Mouse (Mus musculus): ENCODE results near the gene C1qc. TPM values are rescaled to one million over a fixed set of nuclear protein-coding genes. Genes with fewer than 3 reads are reported as not detected.

Gene C1qc
- polyA plus RNA-seq, 1 experiment from 2014 or later = 7.4 TPM

DNA sequence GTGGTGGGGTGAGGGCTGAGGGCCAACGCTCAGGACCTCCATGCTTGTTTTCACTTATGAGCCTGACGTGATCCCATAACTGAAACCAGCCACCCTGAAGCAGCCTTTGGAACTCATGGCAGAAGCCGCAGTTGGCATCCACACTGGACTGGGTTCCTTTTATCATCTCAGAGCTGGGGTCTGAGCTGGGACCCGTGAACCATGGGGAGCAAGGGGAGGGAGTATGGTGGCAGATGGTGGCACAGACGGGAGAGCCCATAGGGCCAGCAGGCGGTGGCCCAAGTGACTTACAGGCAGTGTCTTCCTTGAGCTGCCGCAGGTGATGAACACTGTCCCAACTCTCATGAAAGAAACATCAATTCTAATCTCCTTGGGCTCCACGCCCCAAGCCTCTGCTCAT lies 26.0 kb upstream of the C1qc start:
- no peak overlapping the region for H3K4me3 ChIP-seq (ENCODE audit: low read depth, low read length)
- 80% methylated on average over 8 of the region's 8 CpGs for WGBS (ENCODE audit: insufficient replicate concordance)
- H3K9me3 ChIP-seq (replicated peaks; ENCODE audit: control insufficient read depth, low read length) = no peaks in the 10 kb centered on the region
- H3K9ac ChIP-seq (ENCODE audit: low read depth, low read length) = no peak overlapping the region
- peaks cover 40% of the 10 kb centered on the region for H3K27me3 ChIP-seq (ENCODE audit: control insufficient read depth, insufficient read depth, low read length)
- no peaks in the 10 kb centered on the region for H3K4me1 ChIP-seq (ENCODE audit: control insufficient read depth, insufficient read depth, low read length)
- no peak overlapping the region for H3K4me2 ChIP-seq
- no peak overlapping the region for H3K27ac ChIP-seq (ENCODE audit: low read depth, low read length)
- H3K36me3 ChIP-seq (ENCODE audit: control insufficient read depth, insufficient read depth, low read length) = no peaks in the 10 kb centered on the region
- ATAC-seq (replicated peaks; ENCODE audit: insufficient number of reproducible peaks, low FRiP score, low TSS enrichment) = no peak

DNA sequence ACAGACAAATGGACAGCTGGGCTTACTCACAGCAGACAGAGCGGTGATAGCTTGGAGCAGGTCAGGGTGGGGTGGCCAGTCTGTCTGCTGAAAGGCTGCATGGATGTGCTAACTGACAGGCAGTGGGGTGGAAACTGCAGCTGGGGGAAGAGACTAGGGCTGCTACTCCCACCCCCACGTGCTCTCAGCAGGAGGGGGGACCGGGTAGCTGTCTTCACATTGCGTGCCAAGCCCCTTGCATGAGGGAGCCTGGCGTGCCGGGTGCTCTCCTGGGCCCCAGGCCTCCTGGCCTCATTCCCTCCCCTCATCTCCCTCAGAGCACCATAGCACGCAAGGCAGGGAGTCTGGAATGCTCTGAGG lies 24.3 kb upstream of the C1qc start:
- no peak; the same call in 1 of the 2 replicates for ATAC-seq (replicated peaks; ENCODE audit: insufficient number of reproducible peaks, low FRiP score, low TSS enrichment)
- no peak overlapping the region for H3K4me3 ChIP-seq (ENCODE audit: low read depth, low read length)
- no peak overlapping the region for H3K4me2 ChIP-seq
- peaks cover 52% of the 10 kb centered on the region for H3K27me3 ChIP-seq (ENCODE audit: control insufficient read depth, insufficient read depth, low read length)
- no peak overlapping the region for H3K27ac ChIP-seq (ENCODE audit: low read depth, low read length)
- no peaks in the 10 kb centered on the region for H3K36me3 ChIP-seq (ENCODE audit: control insufficient read depth, insufficient read depth, low read length)
- no peaks in the 10 kb centered on the region for H3K9me3 ChIP-seq (replicated peaks; ENCODE audit: control insufficient read depth, low read length)
- H3K9ac ChIP-seq (ENCODE audit: low read depth, low read length) = no peak overlapping the region
- H3K4me1 ChIP-seq (ENCODE audit: control insufficient read depth, insufficient read depth, low read length) = no peaks in the 10 kb centered on the region
- WGBS (ENCODE audit: insufficient replicate concordance) = 34% methylated on average over 7 of the region's 7 CpGs

DNA sequence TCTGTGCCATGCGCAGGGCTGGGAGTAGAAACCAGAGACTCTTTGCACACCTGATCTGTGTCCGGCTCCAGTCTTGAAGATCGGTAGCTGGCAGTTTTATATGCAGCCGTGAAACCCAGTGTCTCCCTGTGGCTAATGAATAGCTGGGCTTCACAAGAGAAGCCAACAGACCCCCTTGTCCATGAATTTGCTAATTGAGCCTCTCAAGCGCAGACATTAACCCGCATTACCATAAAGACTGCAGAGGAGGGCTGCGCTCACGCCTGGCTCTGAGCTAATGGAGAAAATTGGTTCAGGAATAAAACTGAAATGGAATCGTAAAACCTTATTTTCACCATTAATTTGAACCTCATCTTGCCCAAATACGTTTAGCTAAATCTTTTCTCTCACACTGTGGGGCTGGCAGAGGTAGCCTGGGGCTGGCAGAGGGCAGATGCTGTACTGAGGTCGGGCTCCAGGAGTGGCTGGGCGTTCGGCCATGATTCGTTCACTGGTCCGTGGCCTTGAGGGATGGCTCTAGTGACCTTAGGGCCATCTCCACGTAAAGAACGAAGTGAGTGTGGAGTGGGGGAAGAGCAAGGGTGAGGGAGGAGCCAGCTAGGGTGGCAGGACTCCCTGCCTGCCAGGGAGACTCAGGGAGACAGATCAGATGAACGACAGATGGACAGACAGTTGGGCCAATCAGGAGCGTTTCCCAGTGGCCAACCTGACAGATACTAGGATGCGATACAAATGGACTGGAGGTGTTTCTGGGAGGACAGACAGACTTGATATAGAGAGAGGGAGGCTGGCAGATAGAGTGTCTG lies 23.7 kb upstream of the C1qc start:
- Histone ChIP-seq H3K4me2 (no peak overlapping the region), H3K4me3 (ENCODE audit: low read depth, low read length) (no peak overlapping the region), H3K36me3 (ENCODE audit: control insufficient read depth, insufficient read depth, low read length) (no peaks in the 10 kb centered on the region), H3K9me3 (replicated peaks; ENCODE audit: control insufficient read depth, low read length) (no peaks in the 10 kb centered on the region), H3K27ac (ENCODE audit: low read depth, low read length) (no peak overlapping the region), H3K27me3 (ENCODE audit: control insufficient read depth, insufficient read depth, low read length) (peaks cover 58% of the 10 kb centered on the region), H3K4me1 (ENCODE audit: control insufficient read depth, insufficient read depth, low read length) (no peaks in the 10 kb centered on the region), H3K9ac (ENCODE audit: low read depth, low read length) (no peak overlapping the region)
- ATAC-seq (replicated peaks; ENCODE audit: insufficient number of reproducible peaks, low FRiP score, low TSS enrichment) = no peak
- 70% methylated on average over 20 of the region's 20 CpGs for WGBS (ENCODE audit: insufficient replicate concordance)

DNA sequence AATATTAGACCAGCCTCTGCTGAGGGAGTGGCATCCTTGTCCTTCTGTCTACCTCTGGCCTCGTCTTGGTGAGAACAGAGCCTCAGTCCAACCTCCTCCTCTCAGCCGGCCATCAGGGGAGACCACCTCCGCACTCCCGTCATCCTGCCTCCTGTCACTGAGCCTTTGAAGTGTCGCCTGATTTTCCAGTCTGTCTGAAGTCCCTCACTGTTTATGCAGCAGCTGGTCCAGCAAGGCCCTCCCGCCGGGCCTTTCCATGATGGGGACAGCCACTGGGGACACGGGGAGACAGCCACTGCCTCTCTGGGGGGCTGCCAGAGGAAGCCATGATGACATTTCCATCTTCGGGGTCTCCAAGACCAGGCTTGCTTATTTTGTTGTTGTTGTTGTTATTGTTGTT lies 20.0 kb upstream of the C1qc start:
- H3K4me1 ChIP-seq (ENCODE audit: control insufficient read depth, insufficient read depth, low read length) = no peaks in the 10 kb centered on the region
- 14% methylated on average over 9 of the region's 9 CpGs for WGBS (ENCODE audit: insufficient replicate concordance)
- ATAC-seq (replicated peaks; ENCODE audit: insufficient number of reproducible peaks, low FRiP score, low TSS enrichment) = no peak
- H3K9me3 ChIP-seq (replicated peaks; ENCODE audit: control insufficient read depth, low read length) = no peaks in the 10 kb centered on the region
- H3K9ac ChIP-seq (ENCODE audit: low read depth, low read length) = no peak overlapping the region
- no peak overlapping the region for H3K4me3 ChIP-seq (ENCODE audit: low read depth, low read length)
- peaks cover 61% of the 10 kb centered on the region for H3K27me3 ChIP-seq (ENCODE audit: control insufficient read depth, insufficient read depth, low read length)
- H3K4me2 ChIP-seq = no peak overlapping the region
- H3K36me3 ChIP-seq (ENCODE audit: control insufficient read depth, insufficient read depth, low read length) = no peaks in the 10 kb centered on the region
- no peak overlapping the region for H3K27ac ChIP-seq (ENCODE audit: low read depth, low read length)

DNA sequence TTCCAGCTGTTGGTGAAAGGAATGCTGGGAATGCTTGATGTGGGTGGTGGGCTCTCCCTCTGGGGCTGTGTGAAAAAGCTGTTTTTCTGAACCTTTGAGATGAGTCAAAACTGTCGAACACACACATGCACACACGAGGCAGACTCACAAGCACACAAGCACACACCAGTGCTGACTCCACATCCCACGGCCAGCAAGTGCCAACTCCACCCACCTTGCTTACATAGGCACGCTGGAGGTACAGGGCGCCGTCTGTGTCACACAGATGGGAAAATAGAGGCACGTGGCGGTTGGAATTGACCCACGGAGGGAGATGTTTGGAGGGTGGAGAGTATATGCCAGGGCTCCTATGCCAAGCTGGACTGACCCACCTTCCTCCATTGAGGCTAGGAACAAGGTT lies 18.9 kb upstream of the C1qc start:
- no peak for ATAC-seq (replicated peaks; ENCODE audit: insufficient number of reproducible peaks, low FRiP score, low TSS enrichment)
- Histone ChIP-seq H3K27me3 (ENCODE audit: control insufficient read depth, insufficient read depth, low read length) (peaks cover 63% of the 10 kb centered on the region), H3K36me3 (ENCODE audit: control insufficient read depth, insufficient read depth, low read length) (no peaks in the 10 kb centered on the region), H3K9ac (ENCODE audit: low read depth, low read length) (no peak overlapping the region), H3K4me3 (ENCODE audit: low read depth, low read length) (no peak overlapping the region), H3K9me3 (replicated peaks; ENCODE audit: control insufficient read depth, low read length) (no peaks in the 10 kb centered on the region), H3K27ac (ENCODE audit: low read depth, low read length) (no peak overlapping the region), H3K4me1 (ENCODE audit: control insufficient read depth, insufficient read depth, low read length) (no peaks in the 10 kb centered on the region), H3K4me2 (no peak overlapping the region)
- 41% methylated on average over 9 of the region's 9 CpGs for WGBS (ENCODE audit: insufficient replicate concordance)

DNA sequence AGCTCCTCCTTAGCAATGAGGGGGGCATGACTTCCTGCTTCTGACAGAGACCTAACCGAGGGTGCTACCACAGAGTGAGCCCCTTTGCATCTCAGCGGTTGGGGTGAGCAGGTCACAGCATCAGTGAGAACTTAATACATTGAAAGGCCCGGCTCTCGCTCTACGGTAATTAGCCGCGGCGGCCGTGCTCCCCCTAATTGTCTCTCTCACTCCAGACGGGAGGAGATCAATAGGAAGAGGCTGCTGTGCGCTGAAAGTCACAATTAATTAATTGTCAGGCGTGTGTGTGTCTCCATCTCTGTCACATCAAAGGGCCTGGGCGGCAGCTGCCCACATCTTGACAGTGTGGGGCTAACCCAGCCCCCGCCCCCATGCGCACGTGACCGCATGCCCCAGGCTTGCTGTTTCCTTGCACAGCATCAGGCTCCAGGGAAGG lies 18.4 kb upstream of the C1qc start:
- H3K27me3 ChIP-seq (ENCODE audit: control insufficient read depth, insufficient read depth, low read length) = peaks cover 67% of the 10 kb centered on the region

DNA sequence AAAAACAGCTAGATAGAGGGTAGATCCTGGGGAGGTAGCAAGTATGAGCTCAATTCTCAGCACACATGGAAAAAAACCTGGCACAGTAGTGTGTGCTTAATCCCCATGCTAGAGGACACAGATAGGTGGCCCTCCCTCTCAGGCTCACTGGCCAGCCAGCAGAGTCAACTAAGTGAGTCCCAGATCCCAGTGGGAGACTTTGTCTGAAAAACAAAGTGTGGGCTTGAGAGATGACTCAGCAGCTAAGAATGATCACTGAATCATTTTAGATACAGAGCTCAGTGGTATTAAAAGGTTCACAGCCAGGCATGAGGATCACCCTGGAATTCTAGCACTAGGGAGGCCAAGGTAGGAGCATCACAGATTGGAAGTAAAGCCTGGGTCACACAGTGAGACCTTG lies 14.9 kb upstream of the C1qc start:
- H3K27me3 ChIP-seq (ENCODE audit: control insufficient read depth, insufficient read depth, low read length) = peaks cover 76% of the 10 kb centered on the region
- H3K9ac ChIP-seq (ENCODE audit: low read depth, low read length) = no peak overlapping the region
- no peaks in the 10 kb centered on the region for H3K9me3 ChIP-seq (replicated peaks; ENCODE audit: control insufficient read depth, low read length)

More for the DNA sequence above, 18.4 kb upstream of the C1qc start:
- Histone ChIP-seq H3K36me3 (ENCODE audit: control insufficient read depth, insufficient read depth, low read length) (no peaks in the 10 kb centered on the region), H3K9me3 (replicated peaks; ENCODE audit: control insufficient read depth, low read length) (no peaks in the 10 kb centered on the region), H3K27ac (ENCODE audit: low read depth, low read length) (no peak overlapping the region), H3K4me2 (no peak overlapping the region), H3K4me1 (ENCODE audit: control insufficient read depth, insufficient read depth, low read length) (no peaks in the 10 kb centered on the region), H3K9ac (ENCODE audit: low read depth, low read length) (no peak overlapping the region), H3K4me3 (ENCODE audit: low read depth, low read length) (no peak overlapping the region)
- WGBS (ENCODE audit: insufficient replicate concordance) = 11% methylated on average over 17 of the region's 17 CpGs
- no peak for ATAC-seq (replicated peaks; ENCODE audit: insufficient number of reproducible peaks, low FRiP score, low TSS enrichment)

DNA sequence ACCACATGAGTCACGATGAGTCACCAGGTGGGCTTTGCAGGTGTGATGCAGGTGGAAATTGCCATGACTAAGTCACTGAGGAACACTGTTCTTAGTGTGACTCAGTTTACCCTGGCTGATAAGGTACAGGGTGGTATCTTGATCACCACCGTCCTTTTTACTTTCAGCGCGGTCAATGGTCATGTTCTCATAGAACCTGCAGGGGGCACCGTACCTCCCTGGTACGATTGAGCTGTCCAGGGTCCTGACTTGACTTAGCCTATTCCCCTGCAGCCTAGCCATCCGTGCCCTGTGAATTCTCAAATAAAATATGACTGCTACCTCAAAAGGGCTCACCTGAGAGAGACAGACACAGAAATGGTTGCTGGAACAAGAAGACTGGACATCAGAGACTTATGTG lies 14.2 kb upstream of the C1qc start:
- H3K4me1 ChIP-seq (ENCODE audit: control insufficient read depth, insufficient read depth, low read length) = no peaks in the 10 kb centered on the region
- H3K4me2 ChIP-seq = no peak overlapping the region
- H3K27me3 ChIP-seq (ENCODE audit: control insufficient read depth, insufficient read depth, low read length) = peaks cover 73% of the 10 kb centered on the region
- H3K4me3 ChIP-seq (ENCODE audit: low read depth, low read length) = no peak overlapping the region
- no peak overlapping the region for H3K9ac ChIP-seq (ENCODE audit: low read depth, low read length)
- 15% methylated on average over 7 of the region's 7 CpGs for WGBS (ENCODE audit: insufficient replicate concordance)
- no peak for ATAC-seq (replicated peaks; ENCODE audit: insufficient number of reproducible peaks, low FRiP score, low TSS enrichment)
- H3K27ac ChIP-seq (ENCODE audit: low read depth, low read length) = no peak overlapping the region
- H3K36me3 ChIP-seq (ENCODE audit: control insufficient read depth, insufficient read depth, low read length) = no peaks in the 10 kb centered on the region
- no peaks in the 10 kb centered on the region for H3K9me3 ChIP-seq (replicated peaks; ENCODE audit: control insufficient read depth, low read length)

More for the DNA sequence above, 14.9 kb upstream of the C1qc start:
- Histone ChIP-seq H3K4me2 (no peak overlapping the region), H3K4me3 (ENCODE audit: low read depth, low read length) (no peak overlapping the region), H3K36me3 (ENCODE audit: control insufficient read depth, insufficient read depth, low read length) (no peaks in the 10 kb centered on the region), H3K27ac (ENCODE audit: low read depth, low read length) (no peak overlapping the region), H3K4me1 (ENCODE audit: control insufficient read depth, insufficient read depth, low read length) (no peaks in the 10 kb centered on the region)
- no peak for ATAC-seq (replicated peaks; ENCODE audit: insufficient number of reproducible peaks, low FRiP score, low TSS enrichment)

Measured in heart, embryonic 11.5 days (tissue).